Mouse (Mus musculus): Measurements from ENCODE around the gene Cd82.

Gene Cd82

DNA sequence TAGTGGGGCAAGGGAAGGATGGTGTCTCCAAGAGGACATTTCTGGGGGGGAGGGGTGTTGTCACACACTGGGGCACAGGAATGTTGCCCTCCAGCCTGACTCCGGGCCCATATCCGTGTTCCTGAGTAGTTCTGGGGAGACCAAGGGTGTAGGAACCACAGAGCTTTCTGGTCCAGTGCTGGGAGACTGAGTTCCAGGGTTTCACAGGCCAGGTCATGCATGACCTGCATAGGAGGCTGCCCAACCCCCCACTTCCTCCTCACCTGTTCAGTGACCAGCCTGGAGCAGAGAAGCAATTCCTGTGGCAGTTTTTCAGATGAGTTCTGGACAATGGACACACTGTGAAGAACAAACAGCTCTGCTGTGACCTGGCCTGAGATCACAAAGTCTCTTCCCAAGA, 19.8 kb downstream of the Cd82 start:
- peak; percentile 72 to 83 for DNase-seq

DNA sequence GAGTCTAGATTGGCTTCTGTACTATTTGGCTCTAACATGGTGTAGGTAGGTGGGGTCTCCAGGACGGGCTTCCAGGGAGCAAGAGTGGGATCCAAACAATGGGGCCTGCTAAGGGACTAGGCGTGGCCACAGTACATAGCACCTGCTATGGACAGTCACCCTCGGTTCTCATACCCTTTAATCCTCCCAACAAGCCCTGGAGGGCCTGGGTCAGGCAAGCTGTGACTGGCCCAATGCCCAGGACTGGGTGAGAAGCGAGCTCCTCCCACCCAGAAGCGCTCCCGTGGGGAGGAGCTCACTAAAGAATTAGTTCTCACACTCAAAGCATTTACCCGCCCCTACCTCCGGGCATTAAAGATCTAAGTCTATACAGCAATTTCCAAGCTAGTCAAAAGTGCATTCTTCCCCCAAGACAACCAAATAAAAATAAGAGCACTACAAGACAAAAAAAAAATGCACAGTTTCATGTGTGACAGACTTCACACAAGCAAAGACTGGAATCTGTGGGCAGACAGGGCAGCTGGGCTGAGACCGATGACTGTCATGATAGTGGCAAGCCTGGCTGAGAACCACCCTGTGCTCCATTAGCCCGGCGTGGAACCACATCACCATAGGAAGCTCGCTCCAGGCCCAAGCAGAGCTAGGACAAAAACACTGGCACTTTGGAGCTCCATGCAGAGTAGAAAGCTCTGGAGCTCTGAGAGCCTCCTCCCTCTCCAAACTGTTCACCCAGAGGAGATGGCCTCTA, 23.0 kb downstream of the Cd82 start:
- peak; percentile 67 to 81 for DNase-seq

DNA sequence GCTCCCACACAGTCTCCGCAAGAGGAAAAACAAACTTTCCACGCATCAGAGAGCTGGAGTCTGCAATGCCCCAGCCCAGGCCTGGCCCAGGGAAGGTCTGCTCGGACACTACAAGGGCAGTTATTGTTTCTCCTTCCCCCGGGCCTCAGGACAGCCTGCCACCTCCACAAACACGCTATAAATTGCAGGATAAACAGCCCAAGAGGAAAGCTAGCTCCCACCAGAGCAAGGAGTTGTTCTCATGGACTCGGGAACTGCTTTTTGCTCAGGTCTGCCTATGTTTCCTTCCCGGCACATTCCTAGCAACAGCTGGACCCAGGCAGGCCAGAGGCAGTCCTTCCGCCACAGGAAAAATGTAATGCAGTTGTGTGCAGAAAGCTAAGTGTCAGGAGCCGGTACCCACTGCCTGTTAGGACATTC, 23.6 kb downstream of the Cd82 start:
- peak; percentile 55 to 74 for DNase-seq

DNA sequence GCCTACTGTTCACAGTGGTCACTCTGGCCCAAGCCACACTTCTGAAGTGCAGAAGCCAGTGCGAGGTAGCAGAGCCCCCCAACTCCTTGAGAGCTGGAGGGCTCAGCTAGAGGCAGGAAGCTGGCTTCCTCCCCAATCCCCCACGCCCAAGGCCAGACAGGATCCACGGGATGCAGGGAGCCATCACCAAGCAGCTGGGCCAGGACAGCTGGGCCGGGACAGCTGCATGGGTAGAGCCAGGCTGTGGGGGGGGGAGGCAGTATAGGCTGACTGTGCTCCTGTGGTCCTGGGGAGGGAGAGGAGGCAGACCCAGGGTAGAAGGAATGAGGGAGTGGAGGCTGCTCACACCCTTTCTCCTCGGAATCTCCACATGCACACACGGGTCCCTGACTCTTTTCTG, 24.6 kb downstream of the Cd82 start:
- no peak for DNase-seq

DNA sequence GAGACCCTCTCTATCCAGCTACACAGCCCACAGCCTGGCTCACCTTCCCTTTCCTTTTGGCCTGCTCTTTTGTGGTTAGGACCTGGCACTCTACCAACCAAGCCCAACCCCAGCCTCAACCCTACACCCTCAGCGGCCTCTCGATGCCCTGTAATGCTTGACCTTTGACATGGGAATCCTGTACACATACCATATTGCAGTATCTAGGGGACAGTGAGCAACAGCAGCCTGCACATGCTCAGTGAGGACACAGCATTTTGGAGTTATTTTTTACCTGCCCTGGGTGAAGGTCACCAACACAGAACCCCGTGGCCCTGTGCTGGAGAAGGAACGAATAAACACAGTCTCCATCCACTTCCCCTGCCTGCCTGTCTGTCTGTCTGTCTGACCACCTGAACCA, 27.4 kb downstream of the Cd82 start:
- DNase-seq = no peak

DNA sequence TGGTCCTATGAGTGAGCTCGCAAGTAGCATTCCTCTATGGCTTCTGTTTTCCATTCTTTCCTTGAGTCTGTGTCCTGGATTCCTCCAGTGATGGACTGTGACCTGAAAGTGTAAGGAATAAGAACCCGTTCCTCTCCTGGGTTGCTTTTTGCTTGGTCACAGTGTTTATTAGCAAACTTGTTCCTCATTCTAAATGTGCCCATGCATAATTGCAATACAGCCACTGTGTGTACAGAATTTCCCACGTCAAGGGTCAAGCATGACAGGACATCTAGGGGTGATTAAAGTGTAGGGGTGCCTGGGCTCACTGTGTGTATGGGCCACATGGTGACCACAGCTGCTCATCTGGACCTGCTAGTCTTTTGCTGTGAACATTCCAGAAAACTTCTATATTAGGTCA, 28.0 kb downstream of the Cd82 start:
- DNase-seq = no peak

DNA sequence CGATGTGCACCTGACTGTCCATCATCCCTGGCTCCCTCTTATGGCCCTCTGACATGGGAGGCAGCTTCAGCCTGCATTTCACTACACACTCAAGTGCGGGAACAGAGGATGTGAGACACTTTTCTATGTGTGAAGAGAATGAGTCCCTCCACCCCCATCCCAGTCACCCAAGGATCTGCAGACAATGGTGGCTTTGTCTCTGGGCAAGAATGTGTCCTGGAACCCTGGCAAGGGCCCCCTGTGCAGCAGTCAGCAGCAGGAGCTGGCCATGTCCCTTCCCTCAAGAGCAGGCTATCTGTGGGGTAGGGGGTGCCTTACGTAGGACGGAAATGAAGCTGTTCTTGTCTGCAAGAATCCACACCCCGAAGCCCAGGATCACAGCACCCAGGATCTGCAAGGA, 29.4 kb downstream of the Cd82 start:
- no peak for DNase-seq

DNA sequence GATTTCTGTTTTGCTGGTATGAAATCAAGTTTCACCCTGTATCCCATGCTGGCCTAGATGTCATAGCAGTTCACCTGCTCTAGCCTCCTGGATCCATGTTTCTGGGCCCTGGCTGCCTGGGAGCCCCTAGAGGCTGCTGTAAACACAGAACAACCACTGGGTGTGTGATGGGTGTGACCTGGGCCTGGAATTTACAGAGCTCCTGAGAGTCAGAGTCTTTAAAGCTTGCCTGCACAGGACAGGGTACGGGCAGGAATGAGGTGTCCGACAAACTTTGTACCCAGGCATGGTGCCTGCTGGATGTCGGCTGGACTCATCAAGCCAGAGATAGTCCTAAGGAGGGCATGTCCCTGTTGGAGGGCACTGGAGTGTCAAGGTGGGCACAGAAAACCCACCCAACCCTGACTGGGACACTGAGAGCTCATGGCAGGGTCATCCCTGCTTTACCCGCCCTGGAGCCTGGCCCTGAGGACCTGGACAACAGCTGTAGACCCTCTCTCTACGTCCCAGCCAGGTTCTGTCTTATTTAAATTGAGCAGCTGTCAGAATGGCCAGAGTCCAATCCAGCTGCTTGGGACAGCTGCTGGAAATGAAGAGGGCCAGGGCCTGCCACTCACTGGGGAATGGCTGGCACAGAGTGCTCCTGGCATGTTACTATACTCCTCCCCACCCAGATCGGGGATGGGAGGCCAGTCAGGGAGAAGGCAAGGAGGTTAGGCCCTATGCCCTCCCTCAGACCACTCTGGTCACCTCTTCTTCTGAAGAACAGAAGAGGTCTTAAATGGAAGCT, 30.1 kb downstream of the Cd82 start:
- no peak for DNase-seq

DNA sequence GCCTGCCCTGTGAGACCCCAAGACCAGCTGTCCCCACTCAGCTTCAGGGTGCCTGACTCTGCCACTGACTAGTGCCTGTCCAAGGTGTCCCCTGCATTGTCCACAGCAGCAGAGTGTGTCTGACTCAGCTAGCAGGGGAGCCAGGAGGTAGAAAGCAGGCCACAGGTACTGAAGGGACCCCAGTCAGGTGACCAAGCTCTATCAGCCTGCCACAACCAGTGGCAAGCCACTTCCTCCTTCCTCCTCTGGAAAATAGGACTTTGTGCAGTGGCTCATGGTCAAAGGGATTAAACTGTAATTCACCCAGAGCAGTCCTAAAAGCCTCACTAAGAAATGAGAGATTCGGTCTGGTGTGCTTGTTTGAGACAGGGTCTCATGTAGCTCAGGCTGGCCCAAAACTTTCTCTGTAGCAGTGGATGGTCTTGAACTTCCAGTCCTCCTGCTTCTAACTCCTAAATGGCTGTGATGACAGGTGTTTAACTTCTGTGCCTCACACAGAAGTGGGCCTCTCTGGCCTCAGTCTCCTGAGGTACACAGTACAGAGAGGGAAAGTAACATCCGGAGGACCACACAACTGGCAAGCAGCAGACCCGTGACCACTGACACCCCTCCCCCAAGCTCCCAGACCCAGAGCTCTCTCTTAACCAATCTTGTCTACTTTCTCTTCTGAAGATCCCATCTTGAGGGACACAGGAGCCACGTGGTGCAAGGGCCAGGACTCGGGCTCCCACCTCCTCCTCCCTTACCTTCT, 31.2 kb downstream of the Cd82 start:
- DNase-seq = no peak

DNA sequence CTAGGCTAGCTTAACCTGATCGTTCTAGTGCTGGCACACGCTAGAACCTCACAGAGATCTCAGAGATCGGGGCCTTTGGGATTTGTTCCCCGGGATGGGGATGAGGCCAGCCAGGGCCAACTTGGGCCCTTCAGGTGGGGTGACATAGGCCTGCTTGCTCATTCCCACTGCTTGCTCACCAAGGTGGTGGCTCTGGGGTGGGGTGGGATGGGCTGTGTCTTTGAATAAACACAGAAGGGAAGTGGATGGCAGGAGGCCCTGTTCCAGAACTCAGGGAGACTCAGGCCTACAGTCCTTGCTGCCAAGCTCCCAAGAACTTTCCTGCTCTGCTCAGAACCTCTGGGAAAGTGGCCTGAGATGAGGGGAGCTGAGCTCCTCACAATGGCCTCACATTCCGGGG, 31.9 kb downstream of the Cd82 start:
- no peak for DNase-seq

DNA sequence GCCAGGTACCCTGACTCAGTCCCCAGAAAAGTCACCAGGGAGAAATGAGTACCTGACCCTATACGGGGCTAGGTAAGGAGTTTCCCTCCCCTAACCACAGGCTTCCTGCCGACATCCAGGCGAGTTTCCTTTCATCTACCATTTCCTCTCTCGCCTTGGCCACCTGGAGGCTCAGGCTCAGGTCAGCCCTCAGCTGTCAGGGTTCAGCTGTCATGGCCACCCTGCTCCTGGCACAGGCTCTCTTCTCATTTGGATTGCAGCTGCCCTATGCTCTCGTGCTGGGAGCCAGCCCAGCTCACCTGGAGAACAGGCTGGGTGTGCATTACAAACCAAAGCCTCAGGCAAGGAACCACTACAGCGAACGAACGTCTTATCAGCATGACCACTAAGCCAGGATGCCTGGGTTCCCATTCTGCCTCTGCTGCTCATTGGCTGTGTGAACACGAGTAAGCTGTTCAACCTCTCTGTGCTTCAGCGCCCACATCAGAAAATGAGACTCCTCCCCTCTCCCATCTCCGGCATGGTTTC, 34.9 kb downstream of the Cd82 start:
- no peak for DNase-seq

DNA sequence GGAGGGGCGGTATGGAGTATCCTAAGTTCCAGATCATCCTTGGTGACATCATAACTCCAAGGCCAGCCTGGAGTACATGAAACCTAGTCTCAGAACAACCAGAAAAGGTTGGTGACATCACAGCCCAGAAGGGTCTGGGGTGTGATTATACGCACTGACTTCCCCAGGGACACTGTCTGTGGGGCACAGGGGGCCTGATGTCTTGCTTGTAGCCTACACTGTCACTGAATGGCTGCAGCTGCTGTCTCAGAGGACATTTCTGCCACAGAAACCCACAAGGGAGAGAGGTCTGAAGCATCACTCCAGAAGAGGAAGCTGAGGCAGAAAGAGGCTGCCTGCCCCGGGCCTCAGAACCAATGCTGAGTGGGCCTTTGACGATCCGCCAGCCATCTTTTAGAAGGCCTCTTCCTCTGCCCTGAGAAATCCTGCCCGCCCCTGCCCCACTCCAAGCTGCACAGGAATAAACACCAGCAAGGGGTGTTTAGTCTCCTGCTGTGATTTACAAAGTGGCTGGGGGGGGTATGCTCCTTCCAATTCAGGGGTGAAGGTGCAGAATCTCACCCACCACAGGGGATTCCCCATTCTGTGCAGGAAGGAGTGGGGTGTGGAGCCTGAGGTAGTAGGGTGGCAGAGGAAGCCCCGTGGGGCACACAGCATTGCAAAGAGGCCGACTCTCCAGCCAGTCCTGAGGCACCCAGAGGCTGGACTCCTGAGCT, 35.8 kb downstream of the Cd82 start:
- no peak for DNase-seq

DNA sequence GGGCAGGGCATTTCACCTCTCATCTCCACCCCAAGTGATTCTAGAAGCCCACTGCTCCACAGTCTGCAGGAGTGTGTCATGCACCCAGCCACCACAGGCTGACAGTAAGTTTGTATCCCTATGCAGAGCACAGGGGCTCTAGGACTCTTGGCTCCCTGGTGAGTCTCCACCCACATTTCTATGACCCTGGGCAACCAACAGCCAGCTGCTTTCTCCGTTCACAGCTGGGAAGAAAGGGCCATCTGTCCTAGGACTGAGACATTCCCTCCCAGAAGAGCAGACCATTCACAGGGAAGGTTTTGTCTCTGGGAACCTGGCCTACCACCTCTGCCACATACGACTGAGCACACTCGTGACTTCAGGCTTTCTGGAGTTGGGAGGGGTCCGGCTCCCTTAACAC, 37.1 kb downstream of the Cd82 start:
- no peak for DNase-seq

DNA sequence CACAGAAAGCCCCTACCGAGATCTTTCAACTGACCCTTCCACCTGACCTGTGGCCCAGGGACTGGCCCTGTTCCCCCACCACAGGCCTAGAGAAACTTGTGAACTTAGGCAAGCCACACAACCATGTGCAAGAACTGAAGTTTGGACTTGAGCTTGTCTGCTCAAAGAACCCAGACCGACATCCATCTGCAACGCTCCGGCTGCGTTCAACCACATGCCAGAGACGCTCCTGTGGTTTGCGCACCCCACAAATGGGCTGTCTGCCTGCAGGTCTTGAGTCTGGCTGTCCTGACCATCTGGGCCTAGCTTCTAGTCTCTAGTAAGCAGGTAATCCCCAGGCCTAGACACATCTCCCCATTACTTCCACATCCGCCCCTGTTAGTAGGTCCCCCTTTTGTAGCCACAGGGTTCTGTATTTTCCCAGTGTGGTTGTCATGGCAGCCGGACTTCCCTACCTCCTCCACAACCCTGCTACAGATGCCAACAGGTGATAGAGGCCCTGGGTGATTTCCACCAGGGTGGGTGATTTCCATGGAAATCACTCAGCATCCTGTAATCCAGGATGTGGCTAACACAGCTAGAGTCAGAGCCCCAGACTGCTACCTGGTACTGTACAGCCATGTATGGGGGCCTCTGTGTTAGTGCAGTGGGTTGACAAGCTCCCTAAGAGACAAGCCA, 38.5 kb downstream of the Cd82 start:
- no peak for DNase-seq

DNA sequence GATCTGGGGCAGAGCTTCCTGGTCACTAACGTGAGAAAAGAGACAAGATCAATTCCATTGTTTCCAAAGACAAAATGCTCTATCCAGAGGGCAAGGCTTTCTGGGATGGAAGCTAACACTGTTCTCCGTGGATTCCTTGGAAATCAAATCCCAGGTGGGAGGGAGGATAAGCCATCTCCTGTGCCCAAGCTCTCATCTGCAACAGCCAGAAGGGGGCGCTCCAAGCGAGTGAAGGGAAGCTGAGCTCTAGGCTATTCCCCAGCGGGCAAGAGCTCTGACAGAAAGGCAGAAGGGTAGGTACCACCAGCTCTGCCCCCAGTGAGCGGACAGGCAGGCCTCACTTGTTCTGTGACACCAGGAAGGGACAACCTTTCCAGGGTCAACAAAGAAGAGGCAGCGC, 41.6 kb downstream of the Cd82 start:
- DNase-seq = peak; percentile 94

DNA sequence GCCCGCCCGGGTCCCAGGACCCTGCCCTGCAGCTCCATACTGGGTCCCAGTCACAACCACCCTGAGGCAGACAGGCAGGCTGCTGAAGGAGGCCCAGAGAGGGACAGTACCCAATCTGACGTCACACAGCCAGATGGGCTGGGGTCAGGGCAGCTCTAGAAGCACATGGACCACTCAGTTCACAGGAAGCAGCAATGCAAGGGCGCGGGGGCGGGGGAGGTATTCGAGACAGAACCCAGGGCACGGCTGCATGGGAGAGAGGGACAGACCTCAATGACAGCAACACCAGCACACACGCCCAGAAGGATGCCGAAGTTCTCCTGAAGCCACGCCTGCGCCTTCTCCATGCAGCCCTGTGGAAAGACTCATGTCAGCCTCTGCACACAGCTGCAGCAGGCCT, 43.0 kb downstream of the Cd82 start:
- peak in 1 of 2 experiments; percentile 2 for DNase-seq

DNA sequence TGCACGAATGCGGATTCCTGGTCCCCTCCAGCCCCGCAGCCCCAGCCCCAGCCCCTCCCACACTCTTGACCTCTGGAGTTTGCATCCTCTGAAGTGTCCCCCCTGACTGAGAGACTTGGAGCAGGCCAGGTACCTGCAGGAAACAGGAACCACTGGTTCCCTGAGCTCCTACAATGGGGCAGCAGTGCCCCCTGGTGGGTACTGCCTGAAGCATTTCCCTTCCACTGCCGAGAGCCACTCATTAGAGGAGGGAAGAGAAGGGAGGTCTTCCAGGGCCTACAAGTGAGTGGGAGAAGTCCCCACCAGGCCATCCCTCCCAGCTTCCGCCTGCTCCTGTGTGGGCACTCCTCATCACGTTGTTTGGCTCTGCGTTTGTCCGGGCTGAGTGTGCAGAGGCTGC, 44.5 kb downstream of the Cd82 start:
- peak; percentile 91 to 92 for DNase-seq

DNA sequence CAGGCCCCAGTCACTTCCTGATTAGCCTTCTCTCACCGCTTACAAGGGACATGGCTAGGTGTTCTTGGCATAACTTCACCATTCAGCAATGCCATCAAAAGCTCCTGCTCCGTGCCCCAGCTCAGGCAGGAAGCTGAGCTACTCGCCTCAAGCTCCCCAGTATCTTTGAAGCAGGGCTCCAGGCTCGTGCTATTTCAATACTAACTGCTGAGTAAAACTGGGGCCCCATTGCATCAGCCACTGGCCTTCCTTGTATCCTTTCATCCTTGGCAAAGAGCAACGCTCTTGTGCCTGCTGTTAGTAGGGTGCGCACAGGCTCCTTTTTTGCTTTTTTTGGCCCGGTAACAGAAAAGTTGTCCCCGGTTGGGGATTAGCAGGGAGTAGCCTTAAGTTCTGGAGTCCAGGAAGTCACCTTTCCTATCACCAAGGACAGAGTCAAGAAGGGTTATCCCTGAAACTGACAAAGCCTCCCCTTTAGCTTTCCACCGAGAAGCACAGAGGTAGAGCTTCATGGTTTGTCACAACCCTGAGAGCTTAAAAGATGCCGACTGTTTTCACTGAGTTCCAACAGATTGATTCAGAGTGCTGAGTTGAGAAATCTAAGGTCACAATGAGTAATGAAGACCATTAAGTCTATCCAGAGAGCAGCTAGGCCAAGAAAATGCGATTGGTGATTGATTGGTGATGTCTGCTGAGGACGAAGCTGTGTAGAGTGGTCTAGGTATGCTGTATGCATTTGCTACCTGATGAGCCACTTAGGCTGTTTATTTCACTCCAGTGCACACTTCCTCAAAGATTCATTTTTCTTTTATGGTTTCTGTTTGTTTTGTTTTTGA, 45.8 kb downstream of the Cd82 start:
- no peak for DNase-seq

DNA sequence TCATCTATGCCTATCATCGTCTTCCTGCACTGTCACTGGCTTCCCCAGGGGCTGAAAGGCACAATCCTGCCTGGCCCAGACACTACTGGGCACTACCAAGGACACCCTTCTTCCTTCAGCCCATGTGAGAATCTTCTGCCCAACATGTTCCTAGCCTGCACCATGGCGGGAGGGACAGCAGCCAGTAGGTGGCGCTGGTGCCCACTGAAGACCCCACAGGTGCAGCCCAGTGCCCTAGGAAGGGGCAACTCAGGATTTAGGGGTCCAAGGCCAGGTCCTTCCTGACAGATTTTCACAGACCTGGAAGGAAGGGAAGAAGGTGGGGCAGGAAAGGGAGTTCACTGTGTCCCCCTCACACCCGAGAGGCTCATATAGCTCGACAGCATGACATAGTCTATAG, 47.7 kb downstream of the Cd82 start:
- peak; percentile 76 to 78 for DNase-seq

DNA sequence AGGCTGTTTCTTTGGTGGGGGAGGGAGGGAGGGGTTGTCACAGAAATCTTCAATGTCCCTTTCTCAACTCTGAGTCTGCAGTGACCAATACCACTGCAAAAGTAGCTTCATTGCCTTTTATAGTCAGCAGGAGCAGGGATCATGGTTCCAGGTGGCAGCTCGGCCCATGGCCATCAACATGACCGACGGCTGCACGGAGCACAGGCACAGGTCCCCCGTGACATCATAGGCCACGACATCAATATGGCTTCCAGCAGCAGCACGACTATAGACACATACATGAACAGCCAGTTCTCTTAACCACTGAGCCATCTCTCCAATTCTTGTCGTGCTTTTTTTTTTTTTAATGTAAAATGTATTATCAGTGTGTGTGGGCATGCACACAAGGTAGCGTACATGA, 48.8 kb downstream of the Cd82 start:
- DNase-seq = peak in 1 of 2 experiments; percentile 2

DNA sequence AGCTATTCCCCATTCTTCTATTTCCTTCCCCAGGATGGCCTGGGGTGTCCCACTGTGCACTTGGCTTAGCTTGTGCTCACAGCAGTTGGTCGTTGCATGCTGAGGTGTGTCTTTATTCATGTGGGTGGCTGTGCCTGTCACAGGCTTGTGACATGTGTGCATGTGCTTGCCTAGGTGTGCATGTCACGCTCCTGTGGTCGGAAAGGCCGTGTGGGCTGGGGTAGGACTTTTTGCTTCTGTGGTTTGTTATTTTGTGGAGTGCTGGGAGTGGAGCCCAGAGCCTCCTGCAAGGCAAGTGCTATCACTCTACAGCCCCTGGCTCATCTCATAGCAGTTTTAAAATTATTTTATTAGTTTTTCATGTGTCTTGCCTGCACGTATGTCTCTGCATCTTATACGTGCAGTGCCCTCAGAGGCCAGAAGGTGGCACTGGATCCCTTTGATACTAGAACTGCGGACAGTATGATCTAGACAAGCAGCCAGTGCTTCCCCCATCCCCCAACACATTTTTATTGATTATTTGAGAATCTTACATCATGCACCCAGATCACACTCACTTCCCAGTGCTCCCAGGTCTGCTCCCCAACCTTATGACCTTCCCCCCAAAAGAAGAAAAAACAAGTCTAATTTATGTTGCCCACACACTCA, 49.4 kb downstream of the Cd82 start:
- DNase-seq = peak; percentile 85 to 87

Data from kidney, postnatal 4 days (tissue).